Mouse (Mus musculus): ENCODE data around the gene Kcnd3. TPM values are rescaled to one million over a fixed set of nuclear protein-coding genes. Genes with fewer than 3 reads are reported as not detected.

Gene Kcnd3
- polyA plus RNA-seq, 1 experiment from 2014 or later: 0.24 TPM

GRCm38 (mm10) chr3:105566973-105567372 lies 114.8 kb downstream of the Kcnd3 start:
- H3K27ac ChIP-seq: no peak overlapping the region
- no peaks in the 10 kb centered on the region for H3K9me3 ChIP-seq
- H3K27me3 ChIP-seq: peaks cover 9% of the 10 kb centered on the region
- no peak overlapping the region for H3K4me2 ChIP-seq
- no peaks in the 10 kb centered on the region for H3K36me3 ChIP-seq
- H3K4me3 ChIP-seq (replicated peaks): no peak overlapping the region
- no peak overlapping the region for H3K9ac ChIP-seq (replicated peaks)
- WGBS: 81% methylated on average over 8 of the region's 8 CpGs
- H3K4me1 ChIP-seq (replicated peaks): no peaks in the 10 kb centered on the region
- no peak for ATAC-seq (ENCODE audit: insufficient number of reproducible peaks, insufficient read depth, low FRiP score, low TSS enrichment, low read depth)

- no peak for ATAC-seq (ENCODE audit: insufficient number of reproducible peaks, insufficient read depth, low FRiP score, low TSS enrichment, low read depth)
- H3K36me3 ChIP-seq: no peaks in the 10 kb centered on the region
- no peak overlapping the region for H3K4me2 ChIP-seq
- WGBS: 75% methylated on average over 4 of the region's 4 CpGs
- H3K27me3 ChIP-seq: peaks cover 9% of the 10 kb centered on the region
- H3K27ac ChIP-seq: no peak overlapping the region
- no peak overlapping the region for H3K9ac ChIP-seq (replicated peaks)
- H3K4me1 ChIP-seq (replicated peaks): no peaks in the 10 kb centered on the region
- no peaks in the 10 kb centered on the region for H3K9me3 ChIP-seq
- H3K4me3 ChIP-seq (replicated peaks): no peak overlapping the region
Observed at GRCm38 (mm10) chr3:105567472-105567871, 115.3 kb downstream of the Kcnd3 start.

GRCm38 (mm10) chr3:105568403-105568802 lies 116.3 kb downstream of the Kcnd3 start:
- Histone ChIP-seq H3K4me3 (replicated peaks) (no peak overlapping the region), H3K36me3 (no peaks in the 10 kb centered on the region), H3K4me2 (no peak overlapping the region), H3K9me3 (no peaks in the 10 kb centered on the region), H3K4me1 (replicated peaks) (no peaks in the 10 kb centered on the region), H3K9ac (replicated peaks) (no peak overlapping the region), H3K27ac (no peak overlapping the region), H3K27me3 (peaks cover 9% of the 10 kb centered on the region)
- 84% methylated on average over 8 of the region's 8 CpGs for WGBS
- no peak for ATAC-seq (ENCODE audit: insufficient number of reproducible peaks, insufficient read depth, low FRiP score, low TSS enrichment, low read depth)

GRCm38 (mm10) chr3:105568851-105569250 lies 116.7 kb downstream of the Kcnd3 start:
- no peaks in the 10 kb centered on the region for H3K36me3 ChIP-seq
- no peak overlapping the region for H3K4me2 ChIP-seq
- no peaks in the 10 kb centered on the region for H3K4me1 ChIP-seq (replicated peaks)
- H3K9me3 ChIP-seq: no peaks in the 10 kb centered on the region
- ATAC-seq (ENCODE audit: insufficient number of reproducible peaks, insufficient read depth, low FRiP score, low TSS enrichment, low read depth): no peak
- WGBS: 69% methylated on average over 9 of the region's 9 CpGs
- H3K27ac ChIP-seq: no peak overlapping the region
- H3K9ac ChIP-seq (replicated peaks): no peak overlapping the region
- peaks cover 9% of the 10 kb centered on the region for H3K27me3 ChIP-seq
- no peak overlapping the region for H3K4me3 ChIP-seq (replicated peaks)

- H3K27me3 ChIP-seq: peaks cover 9% of the 10 kb centered on the region
- H3K27ac ChIP-seq: no peak overlapping the region
- WGBS: 57% methylated on average over 6 of the region's 6 CpGs
- no peaks in the 10 kb centered on the region for H3K36me3 ChIP-seq
- no peak overlapping the region for H3K4me2 ChIP-seq
- H3K9ac ChIP-seq (replicated peaks): no peak overlapping the region
- no peak for ATAC-seq (ENCODE audit: insufficient number of reproducible peaks, insufficient read depth, low FRiP score, low TSS enrichment, low read depth)
- no peak overlapping the region for H3K4me3 ChIP-seq (replicated peaks)
- no peaks in the 10 kb centered on the region for H3K9me3 ChIP-seq
- H3K4me1 ChIP-seq (replicated peaks): no peaks in the 10 kb centered on the region
Observed at GRCm38 (mm10) chr3:105569310-105569752, 117.2 kb downstream of the Kcnd3 start.

GRCm38 (mm10) chr3:105569950-105570349 lies 117.8 kb downstream of the Kcnd3 start:
- Histone ChIP-seq H3K4me1 (replicated peaks) (no peaks in the 10 kb centered on the region), H3K4me2 (no peak overlapping the region), H3K4me3 (replicated peaks) (no peak overlapping the region), H3K9ac (replicated peaks) (no peak overlapping the region), H3K36me3 (no peaks in the 10 kb centered on the region), H3K27me3 (peaks cover 9% of the 10 kb centered on the region), H3K27ac (no peak overlapping the region), H3K9me3 (no peaks in the 10 kb centered on the region)
- ATAC-seq (ENCODE audit: insufficient number of reproducible peaks, insufficient read depth, low FRiP score, low TSS enrichment, low read depth): no peak
- WGBS: 83% methylated on average over 9 of the region's 9 CpGs

- Histone ChIP-seq H3K4me3 (replicated peaks) (no peak overlapping the region), H3K27ac (no peak overlapping the region), H3K27me3 (peaks cover 9% of the 10 kb centered on the region), H3K4me1 (replicated peaks) (no peaks in the 10 kb centered on the region), H3K9me3 (no peaks in the 10 kb centered on the region), H3K9ac (replicated peaks) (no peak overlapping the region), H3K4me2 (no peak overlapping the region), H3K36me3 (no peaks in the 10 kb centered on the region)
- 42% methylated on average over 3 of the region's 3 CpGs for WGBS
- ATAC-seq (ENCODE audit: insufficient number of reproducible peaks, insufficient read depth, low FRiP score, low TSS enrichment, low read depth): no peak
Observed at GRCm38 (mm10) chr3:105570818-105571217, 118.7 kb downstream of the Kcnd3 start.

GRCm38 (mm10) chr3:105571944-105572343 lies 119.8 kb downstream of the Kcnd3 start:
- 80% methylated on average over 1 of the region's 1 CpGs for WGBS
- no peaks in the 10 kb centered on the region for H3K4me1 ChIP-seq (replicated peaks)
- ATAC-seq (ENCODE audit: insufficient number of reproducible peaks, insufficient read depth, low FRiP score, low TSS enrichment, low read depth): no peak
- no peaks in the 10 kb centered on the region for H3K36me3 ChIP-seq
- no peak overlapping the region for H3K9ac ChIP-seq (replicated peaks)
- H3K27me3 ChIP-seq: peaks cover 9% of the 10 kb centered on the region
- no peak overlapping the region for H3K4me2 ChIP-seq
- no peak overlapping the region for H3K27ac ChIP-seq
- H3K9me3 ChIP-seq: no peaks in the 10 kb centered on the region
- no peak overlapping the region for H3K4me3 ChIP-seq (replicated peaks)

GRCm38 (mm10) chr3:105573156-105573555 lies 121.0 kb downstream of the Kcnd3 start:
- Histone ChIP-seq H3K27me3 (peaks cover 9% of the 10 kb centered on the region), H3K9ac (replicated peaks) (no peak overlapping the region), H3K4me2 (no peak overlapping the region), H3K27ac (no peak overlapping the region), H3K9me3 (no peaks in the 10 kb centered on the region), H3K4me3 (replicated peaks) (no peak overlapping the region), H3K4me1 (replicated peaks) (no peaks in the 10 kb centered on the region), H3K36me3 (no peaks in the 10 kb centered on the region)
- 76% methylated on average over 2 of the region's 2 CpGs for WGBS
- ATAC-seq (ENCODE audit: insufficient number of reproducible peaks, insufficient read depth, low FRiP score, low TSS enrichment, low read depth): no peak

GRCm38 (mm10) chr3:105578320-105578719 lies 126.2 kb downstream of the Kcnd3 start:
- H3K36me3 ChIP-seq: no peaks in the 10 kb centered on the region
- no peaks in the 10 kb centered on the region for H3K4me1 ChIP-seq (replicated peaks)
- no peak overlapping the region for H3K4me2 ChIP-seq
- no peak overlapping the region for H3K27ac ChIP-seq
- 74% methylated on average over 3 of the region's 3 CpGs for WGBS
- H3K27me3 ChIP-seq: no peaks in the 10 kb centered on the region
- H3K9me3 ChIP-seq: no peaks in the 10 kb centered on the region
- no peak for ATAC-seq (ENCODE audit: insufficient number of reproducible peaks, insufficient read depth, low FRiP score, low TSS enrichment, low read depth)
- H3K9ac ChIP-seq (replicated peaks): no peak overlapping the region
- no peak overlapping the region for H3K4me3 ChIP-seq (replicated peaks)

GRCm38 (mm10) chr3:105581119-105581518 lies 129.0 kb downstream of the Kcnd3 start:
- ATAC-seq (ENCODE audit: insufficient number of reproducible peaks, insufficient read depth, low FRiP score, low TSS enrichment, low read depth): no peak

GRCm38 (mm10) chr3:105585734-105586159 lies 133.6 kb downstream of the Kcnd3 start:
- H3K27ac ChIP-seq: no peak overlapping the region
- no peaks in the 10 kb centered on the region for H3K4me1 ChIP-seq (replicated peaks)
- H3K27me3 ChIP-seq: no peaks in the 10 kb centered on the region
- no peak for ATAC-seq (ENCODE audit: insufficient number of reproducible peaks, insufficient read depth, low FRiP score, low TSS enrichment, low read depth)
- 40% methylated on average over 4 of the region's 4 CpGs for WGBS
- H3K9ac ChIP-seq (replicated peaks): no peak overlapping the region
- no peaks in the 10 kb centered on the region for H3K9me3 ChIP-seq
- H3K4me2 ChIP-seq: no peak overlapping the region
- H3K36me3 ChIP-seq: no peaks in the 10 kb centered on the region
- no peak overlapping the region for H3K4me3 ChIP-seq (replicated peaks)

More at GRCm38 (mm10) chr3:105581119-105581518, 129.0 kb downstream of the Kcnd3 start:
- H3K27ac ChIP-seq: no peak overlapping the region
- H3K27me3 ChIP-seq: no peaks in the 10 kb centered on the region
- H3K4me3 ChIP-seq (replicated peaks): no peak overlapping the region
- no peak overlapping the region for H3K9ac ChIP-seq (replicated peaks)
- WGBS: 65% methylated on average over 6 of the region's 6 CpGs
- no peak overlapping the region for H3K4me2 ChIP-seq
- no peaks in the 10 kb centered on the region for H3K9me3 ChIP-seq
- H3K36me3 ChIP-seq: no peaks in the 10 kb centered on the region
- no peaks in the 10 kb centered on the region for H3K4me1 ChIP-seq (replicated peaks)

All from limb, embryonic 12.5 days (tissue).